Mouse (Mus musculus): ENCODE measurements around the gene Pacsin2. TPM values are rescaled to one million over a fixed set of nuclear protein-coding genes. Genes with fewer than 3 reads are reported as not detected.
"Not testable (repeated sequence)": the region's sequence is repeated elsewhere in the genome, so short reads cannot be mapped to it uniquely, and the experiment has no call there.

The Pacsin2 gene
- total RNA-seq, 2 experiments from 2014 or later = 232 to 280 TPM

DNA sequence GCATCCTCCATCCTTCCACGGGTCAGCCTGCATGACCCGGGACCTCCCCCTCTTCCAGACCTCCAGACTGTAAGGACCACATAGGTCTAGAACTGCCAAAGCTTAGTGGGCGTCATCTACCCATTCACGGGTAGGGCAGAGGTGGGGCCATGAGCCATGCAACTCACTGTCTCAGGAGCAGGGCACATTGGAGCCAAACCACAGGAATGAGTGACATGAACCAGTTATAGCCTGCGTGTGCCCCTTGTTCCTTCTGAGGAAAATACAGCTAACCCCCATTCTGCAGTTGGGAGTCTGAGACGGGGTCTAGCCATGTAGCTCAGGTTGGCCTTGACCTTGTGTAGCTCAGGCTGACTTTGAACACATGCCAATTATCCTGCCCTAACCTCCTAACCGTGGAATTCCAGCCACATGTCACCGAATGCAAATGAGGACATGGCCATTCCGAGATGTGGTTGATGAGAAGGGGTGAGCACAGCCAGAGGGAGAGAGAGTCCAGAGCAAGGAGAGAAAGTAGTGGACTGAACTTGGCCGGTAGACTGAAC lies 16.9 kb upstream of the Pacsin2 start:
- DNase-seq = no peak

- no peak for DNase-seq
Measured at GRCm38 (mm10) chr15:83479818-83480217, 15.4 kb upstream of the Pacsin2 start.

DNA sequence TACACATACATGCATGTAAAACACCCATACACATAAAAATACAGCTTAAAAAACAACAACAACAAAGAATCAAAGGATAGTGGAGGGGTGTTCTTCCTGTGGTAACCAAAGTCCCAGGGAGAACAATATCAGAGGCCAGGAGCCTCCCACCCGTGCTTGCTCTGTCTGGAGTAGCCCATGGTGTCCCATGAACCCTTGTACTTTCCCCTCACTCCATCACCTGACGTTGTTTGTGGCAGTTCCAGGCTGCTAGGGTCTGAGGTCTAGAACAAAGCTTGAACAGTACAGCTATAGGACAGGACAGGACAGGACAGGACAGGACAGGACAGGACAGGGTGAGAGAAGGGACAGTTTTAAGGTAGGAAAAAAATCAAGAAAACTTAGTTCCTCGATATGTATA lies 13.7 kb upstream of the Pacsin2 start:
- no peak for DNase-seq

DNA sequence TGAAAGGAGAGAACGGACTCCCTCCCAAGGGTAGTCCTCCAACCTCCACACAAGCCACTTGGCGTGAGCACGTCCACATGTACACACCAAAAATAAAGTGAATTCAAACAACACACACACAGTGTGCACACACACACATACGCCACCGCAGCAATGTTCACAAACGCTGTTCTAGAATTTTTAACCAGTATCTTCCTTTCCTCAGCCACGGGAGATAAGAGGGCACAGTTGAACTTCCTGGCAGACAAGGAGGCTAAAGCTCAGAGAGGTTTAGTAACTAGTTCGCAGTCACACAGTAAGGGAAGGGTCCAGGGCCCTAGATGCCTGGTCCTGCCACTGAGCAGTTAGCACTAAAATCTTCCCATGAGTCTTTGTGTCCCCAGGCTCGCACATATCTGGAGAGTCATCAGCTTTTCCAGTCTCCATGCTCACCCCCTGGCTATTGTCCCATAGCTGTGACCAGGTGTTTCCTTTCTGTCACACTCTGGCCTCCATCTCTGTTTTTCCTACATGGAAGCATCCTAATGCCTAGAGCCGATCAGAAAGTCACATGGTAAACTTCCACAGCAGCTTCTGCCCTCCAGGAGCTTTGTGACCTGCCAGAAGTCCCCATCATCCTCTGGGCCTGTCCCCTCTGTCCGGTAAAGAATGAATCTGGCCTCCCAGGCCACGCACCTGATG lies 12.3 kb upstream of the Pacsin2 start:
- DNase-seq = peak in 1 of 2 experiments; percentile 51

- no peak for DNase-seq
Measured at GRCm38 (mm10) chr15:83474466-83474836, 10.0 kb upstream of the Pacsin2 start.

DNA sequence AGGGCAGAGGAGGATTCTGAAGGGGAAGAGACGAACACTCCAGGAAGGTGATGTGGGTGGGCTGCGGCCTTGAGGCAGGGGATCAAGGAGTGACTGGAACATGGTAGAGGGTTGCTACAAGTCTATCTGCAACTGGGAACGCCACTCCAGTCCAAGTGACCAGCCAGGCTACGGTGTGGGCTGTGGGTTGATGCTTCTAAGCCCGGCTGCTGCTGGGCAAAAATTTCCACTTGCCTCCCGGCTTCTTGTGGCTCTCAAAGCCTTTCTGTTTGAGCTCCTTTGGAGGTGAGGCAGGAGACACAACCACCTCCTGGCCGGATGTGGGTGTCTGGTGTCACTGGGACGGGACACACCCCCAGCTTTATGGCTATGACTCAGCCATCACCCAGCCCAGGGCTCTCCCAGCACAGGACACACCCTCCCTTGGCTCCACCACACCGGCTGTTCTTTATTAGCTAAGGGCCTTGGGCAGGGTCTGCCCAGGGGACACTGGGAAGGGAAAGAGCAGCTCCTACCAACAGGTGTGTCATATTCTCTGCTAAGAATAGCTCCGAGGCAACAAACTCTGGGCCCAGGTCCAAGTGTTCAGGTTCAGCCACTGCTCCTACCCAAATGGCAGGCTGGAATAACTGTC lies 9.5 kb upstream of the Pacsin2 start:
- peak; percentile 75 to 88 for DNase-seq

DNA sequence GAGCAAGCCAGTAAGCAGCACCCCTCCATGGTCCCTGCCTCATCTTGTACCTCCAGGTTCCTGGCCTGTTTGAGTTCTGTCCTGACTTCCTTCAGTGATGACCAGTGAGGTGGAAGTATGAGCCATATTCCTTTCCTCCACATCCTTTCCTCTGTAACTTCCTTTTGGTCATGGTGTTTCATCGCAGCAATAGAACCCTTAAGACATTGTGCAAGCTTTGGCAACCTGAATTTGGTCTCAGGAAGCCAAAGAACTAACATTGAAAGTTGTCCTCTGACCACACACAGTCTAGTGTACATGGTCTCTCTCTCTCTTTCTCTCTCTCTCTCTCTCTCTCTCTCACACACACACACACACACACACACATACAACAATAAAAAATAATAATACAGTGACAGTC lies 8.8 kb upstream of the Pacsin2 start:
- no peak for DNase-seq

DNA sequence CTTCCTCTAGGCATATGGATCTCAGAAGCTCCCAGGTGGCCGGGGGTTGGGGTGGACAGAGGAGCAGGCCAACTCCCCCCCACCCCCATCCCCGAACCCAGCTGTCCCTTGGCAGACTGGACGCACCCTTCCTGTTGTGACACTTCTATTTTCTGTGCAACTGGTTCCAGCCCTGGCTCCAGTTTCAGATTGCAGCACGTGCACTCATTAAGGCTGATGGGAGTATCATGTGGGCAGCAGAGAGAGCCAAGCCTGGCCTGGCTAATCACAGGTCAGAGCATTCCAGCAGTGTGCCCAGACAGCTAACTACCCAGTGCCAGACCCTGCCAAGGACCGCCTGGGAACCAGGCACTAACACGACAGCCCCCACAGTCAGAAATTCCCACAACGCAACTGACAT lies 7.1 kb upstream of the Pacsin2 start:
- peak; percentile 83 to 89 for DNase-seq

GRCm38 (mm10) chr15:83470443-83470842 lies 6.0 kb upstream of the Pacsin2 start:
- no peak for DNase-seq

- DNase-seq = no peak
Measured at GRCm38 (mm10) chr15:83469279-83469821, 4.9 kb upstream of the Pacsin2 start.

- no peak for DNase-seq
Measured at GRCm38 (mm10) chr15:83467232-83467966, 3.0 kb upstream of the Pacsin2 start.

- peak in 1 of 2 experiments; percentile 41 for DNase-seq
Measured at GRCm38 (mm10) chr15:83466331-83466730, 1.9 kb upstream of the Pacsin2 start.

- DNase-seq = peak in 1 of 2 experiments; percentile 25
Measured at GRCm38 (mm10) chr15:83464905-83465650, 672 bp upstream of the Pacsin2 start.

GRCm38 (mm10) chr15:83463369-83464082 lies 880 bp downstream of the Pacsin2 start:
- DNase-seq = peak in 1 of 2 experiments; percentile 48

GRCm38 (mm10) chr15:83462349-83462748 lies 2.1 kb downstream of the Pacsin2 start:
- DNase-seq = not testable (repeated sequence)

GRCm38 (mm10) chr15:83460891-83461290 lies 3.5 kb downstream of the Pacsin2 start:
- no peak for DNase-seq

DNA sequence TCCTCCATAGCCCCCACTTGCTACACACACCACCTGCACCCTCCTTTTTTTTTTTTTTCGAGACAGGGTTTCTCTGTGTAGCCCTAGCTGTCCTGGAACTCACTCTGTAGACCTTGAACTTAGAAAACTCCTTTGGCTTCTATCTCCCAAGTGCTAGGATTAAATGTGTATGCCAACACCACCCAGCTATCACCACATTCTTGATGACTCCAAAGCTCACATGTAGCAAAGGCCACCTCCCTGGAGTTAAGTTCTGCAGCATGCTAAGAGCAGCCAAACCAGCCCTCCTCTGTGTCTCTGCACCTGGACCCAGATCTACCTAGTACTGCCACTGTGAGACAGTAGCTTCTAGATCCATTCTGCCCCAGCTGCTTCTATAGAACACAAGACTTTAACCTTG lies 6.9 kb downstream of the Pacsin2 start:
- peak in 1 of 2 experiments; percentile 37 for DNase-seq

DNA sequence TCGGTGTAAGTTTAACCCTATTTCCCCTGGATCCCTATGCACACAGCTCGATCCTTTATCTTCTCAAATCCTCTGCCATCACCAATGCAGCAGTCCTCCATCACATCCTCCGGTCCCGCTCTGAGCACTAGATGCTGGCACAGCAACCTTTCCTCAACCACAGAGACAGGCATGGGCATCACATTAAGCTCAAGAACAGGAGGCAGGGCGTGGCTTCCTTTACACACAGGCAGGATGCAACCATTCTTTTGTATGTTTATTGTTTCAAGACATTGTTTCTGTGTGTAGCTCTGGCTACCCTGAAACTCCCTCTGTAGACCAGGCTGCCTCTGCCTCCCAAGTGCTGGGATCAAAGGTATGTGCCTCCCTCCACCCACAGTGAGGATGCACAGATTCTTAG lies 8.8 kb downstream of the Pacsin2 start:
- peak in 1 of 2 experiments; percentile 41 for DNase-seq

GRCm38 (mm10) chr15:83455034-83455433 lies 9.4 kb downstream of the Pacsin2 start:
- DNase-seq = no peak

- DNase-seq = no peak
Measured at GRCm38 (mm10) chr15:83454419-83454818, 10.0 kb downstream of the Pacsin2 start.

DNA sequence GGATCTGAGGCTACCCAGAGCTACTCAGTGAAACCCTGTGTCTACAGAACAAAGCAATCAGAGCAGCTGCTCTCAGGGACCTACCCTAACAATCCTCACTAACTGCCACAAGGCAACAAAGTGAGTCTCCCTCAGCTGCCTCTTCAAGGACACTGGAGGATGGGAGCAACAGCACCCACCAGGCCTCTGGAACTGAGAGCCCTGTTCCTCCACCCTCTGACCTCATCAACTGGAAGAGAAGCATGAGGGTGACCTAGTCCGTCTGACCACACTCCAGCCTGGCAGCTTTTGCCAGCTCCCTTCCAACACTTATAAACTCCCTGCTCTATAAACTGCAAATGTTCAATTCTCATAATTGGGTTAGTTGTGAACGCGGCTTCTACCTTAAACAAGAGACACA lies 10.5 kb downstream of the Pacsin2 start:
- peak in 1 of 2 experiments; percentile 81 for DNase-seq
